Mouse (Mus musculus) left cerebral cortex, postnatal 14 days (tissue): ENCODE measurements around the gene Ghdc. TPM values are rescaled to one million over a fixed set of nuclear protein-coding genes. Genes with fewer than 3 reads are reported as not detected.

ENCODE experiments used
- DNase-seq, 2 experiments: peaks; one replicate each; pipeline ENCODE4 v3.0.0; 2021 to 2022; ENCODE audit warnings: low spot score in 2 of 2, mixed read lengths in 1 of 2
- intact Hi-C: fragments of 180-260 bp; cut with DNase I; formaldehyde crosslinking; loops from one replicate; pipeline ENCODE4 v1.15.1; 2025
- total RNA-seq, 2 experiments: library from RNA; stranded (reverse); gene quantifications; 2 replicates each; pipeline ENCODE4 v1.2.3; 2021

Ghdc gene
- total RNA-seq, 2 experiments from 2014 or later, result 5.3 to 6.5 TPM

GRCm38 (mm10) chr11:100754021-100754692, 16.6 kb downstream of the Ghdc start:
- peak; percentile 72 to 90 for DNase-seq
- intact Hi-C loops, result no loop called here

- intact Hi-C loops, result no loop called here
- peak in 1 of 2 experiments; percentile 33 for DNase-seq
These were observed 18.5 kb downstream of the Ghdc start for GRCm38 (mm10) chr11:100752294-100752693.

GRCm38 (mm10) chr11:100750127-100750526, 20.6 kb downstream of the Ghdc start:
- intact Hi-C loops, result no loop called here
- DNase-seq, result no peak

GRCm38 (mm10) chr11:100749469-100749868, 21.3 kb downstream of the Ghdc start:
- peak; percentile 37 to 75 for DNase-seq

GRCm38 (mm10) chr11:100748620-100749019, 22.1 kb downstream of the Ghdc start:
- no peak for DNase-seq
- intact Hi-C loops, result no loop called here

More at GRCm38 (mm10) chr11:100749469-100749868, 21.3 kb downstream of the Ghdc start:
- intact Hi-C loops, result no loop called here

GRCm38 (mm10) chr11:100747114-100747513, 23.6 kb downstream of the Ghdc start:
- DNase-seq, result no peak
- intact Hi-C loops, result no loop called here

- no peak for DNase-seq
- intact Hi-C loops, result no loop called here
These were observed 24.2 kb downstream of the Ghdc start for GRCm38 (mm10) chr11:100746546-100746945.

GRCm38 (mm10) chr11:100745085-100745484, 25.7 kb downstream of the Ghdc start:
- intact Hi-C loops, result no loop called here
- peak; percentile 56 to 65 for DNase-seq

GRCm38 (mm10) chr11:100741348-100741747, 29.4 kb downstream of the Ghdc start:
- DNase-seq, result no peak
- intact Hi-C loops, result no loop called here

- intact Hi-C loops, result no loop called here
- no peak for DNase-seq
These were observed 32.0 kb downstream of the Ghdc start for GRCm38 (mm10) chr11:100738749-100739148.

- intact Hi-C loops, result no loop called here
- peak; percentile 98 to 99 for DNase-seq
These were observed 32.6 kb downstream of the Ghdc start, which contains the start of gene Rab5c for GRCm38 (mm10) chr11:100738066-100738604. Gene Rab5c, minus strand, starts transcription at chr11:100738215.

- DNase-seq, result no peak
- intact Hi-C loops, result no loop called here
These were observed 33.5 kb downstream of the Ghdc start for GRCm38 (mm10) chr11:100737105-100737733.

GRCm38 (mm10) chr11:100736746-100737080, 34.0 kb downstream of the Ghdc start:
- intact Hi-C loops, result no loop called here
- no peak for DNase-seq

GRCm38 (mm10) chr11:100735954-100736745, 34.6 kb downstream of the Ghdc start:
- no peak for DNase-seq
- intact Hi-C loops, result no loop called here

GRCm38 (mm10) chr11:100735134-100735865, 35.5 kb downstream of the Ghdc start:
- intact Hi-C loops, result no loop called here
- no peak for DNase-seq

- intact Hi-C loops, result no loop called here
- DNase-seq, result no peak
These were observed 40.1 kb downstream of the Ghdc start for GRCm38 (mm10) chr11:100730477-100731205.

- no peak for DNase-seq
- intact Hi-C loops, result no loop called here
These were observed 40.8 kb downstream of the Ghdc start for GRCm38 (mm10) chr11:100729976-100730375.

- no peak for DNase-seq
- intact Hi-C loops, result no loop called here
These were observed 42.2 kb downstream of the Ghdc start for GRCm38 (mm10) chr11:100728601-100729000.

GRCm38 (mm10) chr11:100727201-100727600, 43.6 kb downstream of the Ghdc start:
- DNase-seq, result no peak
- intact Hi-C loops, result no loop called here
